Mouse (Mus musculus): ENCODE data around the gene Rex1bd. TPM values are rescaled to one million over a fixed set of nuclear protein-coding genes. Genes with fewer than 3 reads are reported as not detected.

Rex1bd gene
- polyA plus RNA-seq, 1 experiment from 2014 or later, result 126 TPM

DNA sequence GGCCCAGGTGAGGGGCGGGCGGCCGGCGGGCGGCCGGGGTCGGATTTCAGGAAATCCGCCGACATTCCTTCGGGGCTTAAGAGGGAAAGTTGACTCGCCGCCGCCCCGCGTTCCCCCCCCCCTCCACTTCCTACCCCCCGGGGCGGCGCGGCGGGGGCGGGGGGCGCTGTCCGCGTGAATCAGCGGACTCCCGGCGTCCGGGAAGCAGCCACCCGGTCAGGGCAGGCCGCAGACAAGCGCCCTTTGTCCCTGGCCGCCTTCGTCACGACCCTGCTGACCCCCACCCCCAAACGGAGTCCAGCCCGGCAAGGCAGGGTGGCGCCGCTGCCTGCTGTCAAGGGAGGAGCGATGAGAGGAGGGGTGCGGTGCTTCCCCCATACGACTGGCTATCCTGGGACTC lies 17.0 kb downstream of the Rex1bd start:
- Histone ChIP-seq H3K9ac (replicated peaks; ENCODE audit: low read length) (0 out of 2 replicates have a peak overlapping the region, but pooled peaks have one; percentile 18), H3K27me3 (ENCODE audit: control insufficient read depth, insufficient read depth, low read length) (peaks cover 45% of the 10 kb centered on the region), H3K9me3 (replicated peaks; ENCODE audit: control insufficient read depth, low read length) (no peaks in the 10 kb centered on the region), H3K4me1 (ENCODE audit: control insufficient read depth, insufficient read depth, low read length) (peaks cover 15% of the 10 kb centered on the region), H3K4me2 (ENCODE audit: low read depth, low read length) (peak overlapping the region; percentile 60), H3K36me3 (replicated peaks; ENCODE audit: control insufficient read depth, insufficient read depth, low read depth, low read length) (no peaks in the 10 kb centered on the region), H3K27ac (replicated peaks; ENCODE audit: low read depth, low read length) (peak overlapping the region; percentile 29; the same call in 1 of the 2 replicates), H3K4me3 (ENCODE audit: low read depth, low read length) (peak overlapping the region; percentile 20)
- DNase-seq (ENCODE audit: low spot score) (peak; percentile 59), ATAC-seq (replicated peaks; ENCODE audit: insufficient number of reproducible peaks, low FRiP score, low TSS enrichment, low read depth) (no peak)
- WGBS, result 0% methylated on average over 29 of the region's 41 CpGs

DNA sequence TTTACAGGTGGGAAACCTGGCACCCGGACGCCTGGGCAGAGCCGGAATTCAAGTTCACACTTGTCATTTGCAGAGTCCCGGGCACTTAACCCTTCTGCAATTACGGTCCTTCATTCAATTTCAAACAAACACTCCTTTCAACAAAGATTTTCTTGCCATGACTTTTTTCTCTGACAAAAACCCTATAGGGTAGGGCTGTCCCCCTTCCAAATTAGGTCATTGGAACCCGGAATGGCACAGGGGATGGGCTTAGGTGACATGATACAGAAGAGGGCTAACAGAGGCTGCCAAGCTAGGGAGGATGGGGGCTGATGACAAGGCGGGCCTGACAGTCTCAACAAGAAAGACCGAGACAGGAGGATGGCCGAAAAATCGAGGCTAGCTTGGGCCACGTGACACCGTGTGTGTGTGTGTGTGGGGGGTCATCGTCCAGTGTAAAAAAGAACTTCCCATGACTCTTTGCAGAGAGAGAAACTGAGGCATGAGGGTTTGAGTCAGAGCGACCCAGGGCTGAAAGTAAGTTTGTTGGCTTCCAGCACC lies 17.6 kb downstream of the Rex1bd start:
- Histone ChIP-seq H3K4me1 (ENCODE audit: control insufficient read depth, insufficient read depth, low read length) (peaks cover 15% of the 10 kb centered on the region), H3K36me3 (replicated peaks; ENCODE audit: control insufficient read depth, insufficient read depth, low read depth, low read length) (no peaks in the 10 kb centered on the region), H3K27me3 (ENCODE audit: control insufficient read depth, insufficient read depth, low read length) (peaks cover 40% of the 10 kb centered on the region), H3K4me3 (ENCODE audit: low read depth, low read length) (peak overlapping the region; percentile 20), H3K9me3 (replicated peaks; ENCODE audit: control insufficient read depth, low read length) (no peaks in the 10 kb centered on the region), H3K27ac (replicated peaks; ENCODE audit: low read depth, low read length) (peak overlapping the region; percentile 16; the same call in 1 of the 2 replicates), H3K4me2 (ENCODE audit: low read depth, low read length) (peak overlapping the region; percentile 60), H3K9ac (replicated peaks; ENCODE audit: low read length) (no peak overlapping the region)
- DNase-seq (ENCODE audit: low spot score) (no peak), ATAC-seq (replicated peaks; ENCODE audit: insufficient number of reproducible peaks, low FRiP score, low TSS enrichment, low read depth) (no peak)
- WGBS, result under 1% methylated on average over 14 of the region's 14 CpGs

DNA sequence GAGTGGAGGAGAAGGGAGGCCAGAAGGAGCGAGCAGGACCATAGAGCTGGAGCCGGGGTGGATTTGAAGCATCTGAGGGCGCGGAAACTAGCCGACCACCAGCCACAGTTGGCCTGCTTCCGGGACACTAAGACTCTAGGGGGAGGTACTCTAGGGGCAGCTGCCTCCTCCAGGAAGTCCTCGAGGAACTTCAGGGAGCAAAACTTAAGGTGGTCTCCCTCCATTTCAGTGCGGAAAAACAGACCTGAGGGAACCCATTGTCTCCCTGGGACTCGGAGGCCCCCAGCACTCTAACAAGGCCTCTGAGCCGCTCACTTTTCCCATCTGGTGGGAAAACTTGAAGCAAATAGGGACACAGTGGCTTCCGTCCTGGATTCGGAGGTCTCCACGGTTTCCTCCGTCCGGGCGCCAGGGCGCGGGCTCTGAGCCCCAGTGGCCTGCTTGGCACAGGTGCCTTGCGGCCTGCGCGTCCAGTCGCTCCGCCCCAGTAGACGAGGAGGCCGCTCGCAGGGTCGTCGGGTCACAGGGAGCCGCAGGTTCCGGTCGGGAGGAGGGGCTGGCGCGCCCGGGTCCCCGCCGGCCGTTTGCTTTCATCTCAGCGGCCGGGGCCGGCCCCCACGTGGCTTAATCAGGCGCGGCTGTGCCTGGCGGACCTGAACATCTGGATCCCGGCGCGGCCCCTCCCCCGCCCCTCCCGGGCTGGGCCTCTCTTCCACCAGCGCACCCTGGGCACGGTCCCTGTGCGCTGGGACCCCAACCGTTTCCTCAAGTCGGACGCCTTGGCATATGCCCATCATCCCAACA lies 18.4 kb downstream of the Rex1bd start:
- 2% methylated on average over 54 of the region's 55 CpGs for WGBS
- DNase-seq (ENCODE audit: low spot score), result peak; percentile 83

DNA sequence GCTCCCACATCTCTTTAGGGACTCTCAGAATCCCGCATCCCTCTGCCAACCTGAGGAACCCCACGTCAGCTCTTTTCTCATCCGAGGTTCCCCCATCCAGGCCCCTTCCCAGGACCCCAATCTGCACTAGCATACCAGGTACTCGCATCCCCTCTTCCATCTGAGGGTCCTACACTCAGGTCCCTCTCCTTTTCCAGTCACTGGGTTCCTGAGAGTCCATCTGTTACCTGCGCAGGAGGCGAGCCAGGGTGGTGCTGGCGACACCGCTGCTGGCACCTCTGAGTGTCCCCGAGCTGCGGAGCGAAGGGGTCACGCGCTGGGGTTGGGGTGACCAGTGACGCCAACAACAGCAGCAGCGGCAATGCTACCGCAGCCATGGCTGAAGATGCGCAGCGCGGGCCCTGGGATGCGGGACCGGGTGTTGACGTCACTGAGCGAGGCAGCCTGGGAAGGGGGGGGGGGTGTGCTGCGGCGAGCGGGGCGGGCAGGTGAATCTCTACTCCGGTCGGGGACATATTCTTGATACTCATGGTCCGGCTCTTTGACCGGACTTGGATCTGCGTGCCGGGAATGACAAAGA lies 19.5 kb downstream of the Rex1bd start, which contains the start of gene Tmem59l:
TSS of gene Tmem59l (minus strand) at position 418 of the 580 bp plus-strand sequence.
- WGBS, result 6% methylated on average over 33 of the region's 33 CpGs
- Histone ChIP-seq H3K36me3 (replicated peaks; ENCODE audit: control insufficient read depth, insufficient read depth, low read depth, low read length) (no peaks in the 10 kb centered on the region), H3K4me2 (ENCODE audit: low read depth, low read length) (peak within 1 kb of the TSS; percentile 71), H3K4me3 (ENCODE audit: low read depth, low read length) (peak within 1 kb of the TSS; percentile 19), H3K27ac (replicated peaks; ENCODE audit: low read depth, low read length) (no peak within 1 kb of the TSS), H3K27me3 (ENCODE audit: control insufficient read depth, insufficient read depth, low read length) (peaks cover 22% of the 10 kb centered on the region), H3K9me3 (replicated peaks; ENCODE audit: control insufficient read depth, low read length) (no peaks in the 10 kb centered on the region), H3K4me1 (ENCODE audit: control insufficient read depth, insufficient read depth, low read length) (peaks cover 11% of the 10 kb centered on the region), H3K9ac (replicated peaks; ENCODE audit: low read length) (peak within 1 kb of the TSS; percentile 45; the same call in 1 of the 2 replicates)
- ATAC-seq (replicated peaks; ENCODE audit: insufficient number of reproducible peaks, low FRiP score, low TSS enrichment, low read depth) (no peak), DNase-seq (ENCODE audit: low spot score) (no peak)

More for the DNA sequence above, 18.4 kb downstream of the Rex1bd start:
- peak overlapping the region; percentile 55 for H3K4me2 ChIP-seq (ENCODE audit: low read depth, low read length)
- ATAC-seq (replicated peaks; ENCODE audit: insufficient number of reproducible peaks, low FRiP score, low TSS enrichment, low read depth), result peak; percentile 30; the same call in 1 of the 2 replicates
- peaks cover 13% of the 10 kb centered on the region for H3K4me1 ChIP-seq (ENCODE audit: control insufficient read depth, insufficient read depth, low read length)
- no peak overlapping the region; the same call in 1 of the 2 replicates for H3K27ac ChIP-seq (replicated peaks; ENCODE audit: low read depth, low read length)
- peak overlapping the region; percentile 8 for H3K4me3 ChIP-seq (ENCODE audit: low read depth, low read length)
- H3K36me3 ChIP-seq (replicated peaks; ENCODE audit: control insufficient read depth, insufficient read depth, low read depth, low read length), result no peaks in the 10 kb centered on the region
- peaks cover 32% of the 10 kb centered on the region for H3K27me3 ChIP-seq (ENCODE audit: control insufficient read depth, insufficient read depth, low read length)
- H3K9ac ChIP-seq (replicated peaks; ENCODE audit: low read length), result peak overlapping the region; percentile 32; the same call in 1 of the 2 replicates
- H3K9me3 ChIP-seq (replicated peaks; ENCODE audit: control insufficient read depth, low read length), result no peaks in the 10 kb centered on the region

DNA sequence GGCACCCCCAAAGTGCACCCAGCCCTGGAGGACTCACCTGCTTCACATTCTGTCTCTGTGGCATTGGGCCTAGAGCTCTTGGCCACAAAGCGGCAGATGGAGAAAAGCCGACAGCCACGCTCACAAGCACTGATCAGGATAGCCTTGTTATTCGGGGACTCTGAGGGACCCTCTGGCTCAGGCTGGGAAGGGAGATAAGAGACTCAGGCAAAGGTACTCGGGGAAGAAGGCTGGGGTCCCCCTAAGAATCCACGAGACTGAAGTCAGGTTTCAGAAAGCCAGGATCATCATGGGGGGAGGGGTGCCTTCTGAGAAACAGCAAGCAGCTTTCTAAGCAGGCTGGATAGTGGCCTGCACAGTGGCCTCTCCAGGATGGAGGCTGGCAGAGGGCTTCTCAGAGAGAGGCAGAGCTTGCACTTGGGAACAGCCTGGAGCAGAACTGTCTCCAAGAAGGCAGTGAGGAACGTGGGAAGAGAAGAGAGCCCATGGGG lies 20.3 kb downstream of the Rex1bd start:
- no peak overlapping the region for H3K4me3 ChIP-seq (ENCODE audit: low read depth, low read length)

DNA sequence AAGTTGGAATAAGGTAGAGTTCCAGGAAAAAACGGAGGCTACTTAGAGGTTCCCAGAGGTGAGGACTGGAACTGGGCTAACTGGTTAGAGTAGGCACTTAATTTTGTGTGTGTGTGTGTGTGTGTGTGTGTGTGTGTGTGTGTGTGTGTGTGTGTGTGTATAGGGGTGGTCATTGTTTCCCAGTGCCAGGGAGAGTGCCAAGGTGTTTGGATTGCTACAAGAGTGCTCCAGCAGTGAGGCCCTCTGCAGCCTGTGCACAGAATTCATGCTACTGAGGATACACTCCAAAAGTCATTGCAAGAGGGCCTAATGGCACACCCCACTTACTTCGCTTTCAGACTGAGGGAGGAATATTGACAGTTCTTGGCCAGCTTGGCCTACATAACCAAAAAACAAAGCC lies 23.6 kb downstream of the Rex1bd start:
- Histone ChIP-seq H3K9ac (replicated peaks; ENCODE audit: low read length) (no peak overlapping the region), H3K27me3 (ENCODE audit: control insufficient read depth, insufficient read depth, low read length) (peaks cover 7% of the 10 kb centered on the region), H3K36me3 (replicated peaks; ENCODE audit: control insufficient read depth, insufficient read depth, low read depth, low read length) (no peaks in the 10 kb centered on the region), H3K4me2 (ENCODE audit: low read depth, low read length) (no peak overlapping the region), H3K27ac (replicated peaks; ENCODE audit: low read depth, low read length) (no peak overlapping the region), H3K4me1 (ENCODE audit: control insufficient read depth, insufficient read depth, low read length) (no peaks in the 10 kb centered on the region; the same call in 1 of the 2 replicates), H3K4me3 (ENCODE audit: low read depth, low read length) (no peak overlapping the region), H3K9me3 (replicated peaks; ENCODE audit: control insufficient read depth, low read length) (no peaks in the 10 kb centered on the region)
- ATAC-seq (replicated peaks; ENCODE audit: insufficient number of reproducible peaks, low FRiP score, low TSS enrichment, low read depth) (no peak), DNase-seq (ENCODE audit: low spot score) (no peak)
- WGBS, result 61% methylated on average over 2 of the region's 2 CpGs

More for the DNA sequence above, 20.3 kb downstream of the Rex1bd start:
- H3K27ac ChIP-seq (replicated peaks; ENCODE audit: low read depth, low read length), result no peak overlapping the region
- no peak overlapping the region for H3K9ac ChIP-seq (replicated peaks; ENCODE audit: low read length)
- no peaks in the 10 kb centered on the region for H3K36me3 ChIP-seq (replicated peaks; ENCODE audit: control insufficient read depth, insufficient read depth, low read depth, low read length)
- 39% methylated on average over 7 of the region's 7 CpGs for WGBS
- no peaks in the 10 kb centered on the region for H3K9me3 ChIP-seq (replicated peaks; ENCODE audit: control insufficient read depth, low read length)
- ATAC-seq (replicated peaks; ENCODE audit: insufficient number of reproducible peaks, low FRiP score, low TSS enrichment, low read depth) (no peak), DNase-seq (ENCODE audit: low spot score) (no peak)
- peaks cover 14% of the 10 kb centered on the region for H3K27me3 ChIP-seq (ENCODE audit: control insufficient read depth, insufficient read depth, low read length)
- H3K4me2 ChIP-seq (ENCODE audit: low read depth, low read length), result no peak overlapping the region
- H3K4me1 ChIP-seq (ENCODE audit: control insufficient read depth, insufficient read depth, low read length), result peaks cover 11% of the 10 kb centered on the region

DNA sequence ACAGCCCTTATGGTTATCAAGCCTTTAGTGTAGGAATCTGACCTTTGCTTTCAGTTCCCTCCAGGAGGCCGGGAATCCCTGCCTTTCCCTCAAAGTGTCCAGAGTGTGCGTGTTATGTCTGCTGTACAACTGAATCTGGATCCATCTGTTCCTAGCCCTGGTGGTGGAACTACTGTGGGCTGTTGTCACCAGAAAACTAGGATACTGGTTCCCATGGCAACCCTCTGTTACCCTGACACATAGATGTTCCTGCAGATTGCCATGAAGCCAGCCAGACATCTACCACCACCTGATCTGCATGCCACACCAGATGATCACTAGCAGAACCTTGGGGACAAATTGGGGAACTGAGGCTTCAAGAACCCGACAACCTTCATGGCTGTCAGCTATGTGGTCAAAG lies 24.6 kb downstream of the Rex1bd start:
- H3K4me2 ChIP-seq (ENCODE audit: low read depth, low read length), result no peak overlapping the region
- DNase-seq (ENCODE audit: low spot score) (no peak), ATAC-seq (replicated peaks; ENCODE audit: insufficient number of reproducible peaks, low FRiP score, low TSS enrichment, low read depth) (no peak)
- peaks cover 2% of the 10 kb centered on the region for H3K27me3 ChIP-seq (ENCODE audit: control insufficient read depth, insufficient read depth, low read length)
- no peaks in the 10 kb centered on the region for H3K4me1 ChIP-seq (ENCODE audit: control insufficient read depth, insufficient read depth, low read length)
- 80% methylated on average over 3 of the region's 3 CpGs for WGBS
- H3K4me3 ChIP-seq (ENCODE audit: low read depth, low read length), result no peak overlapping the region
- H3K9ac ChIP-seq (replicated peaks; ENCODE audit: low read length), result no peak overlapping the region
- H3K36me3 ChIP-seq (replicated peaks; ENCODE audit: control insufficient read depth, insufficient read depth, low read depth, low read length), result no peaks in the 10 kb centered on the region
- H3K9me3 ChIP-seq (replicated peaks; ENCODE audit: control insufficient read depth, low read length), result no peaks in the 10 kb centered on the region
- H3K27ac ChIP-seq (replicated peaks; ENCODE audit: low read depth, low read length), result no peak overlapping the region

Measured in embryonic facial prominence, embryonic 11.5 days (tissue).